Mouse (Mus musculus) hindbrain, embryonic 12.5 days (tissue): ENCODE results near the gene Epha1. TPM values are rescaled to one million over a fixed set of nuclear protein-coding genes. Genes with fewer than 3 reads are reported as not detected.
A peak's percentile ranks its signal among the peaks of the same experiment; 100 is the strongest.

ENCODE experiments used
- ATAC-seq: fragments of 200-750 bp; cut with Nextera tagmentation; 2 replicates; pipeline ENCODE4 v1.8.0; 2017; ENCODE audit warnings: moderate TSS enrichment; ENCODE audit not compliant: low FRiP score
- H3K27ac ChIP-seq: fragments of 300-500 bp; sonication (generic); 2 replicates; pipeline ENCODE4 v1.5.1; 2016; ENCODE audit warnings: mild to moderate bottlenecking
- H3K27me3 ChIP-seq: fragments of 300-500 bp; sonication (generic); 2 replicates; pipeline ENCODE4 v1.6.1; 2016; ENCODE audit warnings: mild to moderate bottlenecking
- H3K36me3 ChIP-seq: fragments of 300-500 bp; sonication (generic); 2 replicates; pipeline ENCODE4 v1.6.1; 2016; ENCODE audit warnings: mild to moderate bottlenecking
- H3K4me1 ChIP-seq: fragments of 300-500 bp; sonication (generic); 2 replicates; pipeline ENCODE4 v1.6.1; 2016
- H3K4me2 ChIP-seq: fragments of 300-500 bp; sonication (generic); replicated peaks from 2 replicates; pipeline ENCODE4 v1.6.1; 2016; ENCODE audit warnings: mild to moderate bottlenecking
- H3K4me3 ChIP-seq: fragments of 300-500 bp; sonication (generic); 2 replicates; pipeline ENCODE4 v1.5.1; 2016; ENCODE audit warnings: mild to moderate bottlenecking
- H3K9ac ChIP-seq: fragments of 300-500 bp; sonication (generic); 2 replicates; pipeline ENCODE4 v1.6.1; 2016; ENCODE audit warnings: mild to moderate bottlenecking, moderate library complexity
- H3K9me3 ChIP-seq: fragments of 300-500 bp; sonication (generic); replicated peaks from 2 replicates; pipeline ENCODE4 v1.6.1; 2016; ENCODE audit warnings: mild to moderate bottlenecking
- WGBS: fragments of 180-500 bp; shearing (Covaris S2); methylation state at CpG from one replicate; pipeline ENCODE4 v1.1.7; 2016; 5-methylcytosine and 5-hydroxymethylcytosine counted together
- polyA plus RNA-seq: library from polyadenylated mRNA; unstranded; fragments of >200 nt; fragmentation: Nextera tagmentation; extraction: Ambion mirVana; gene quantifications from 2 replicates; pipeline ENCODE4 v1.2.1, GENCODE M21; 2016

Epha1 gene
- polyA plus RNA-seq, 1 experiment from 2014 or later: 1.9 TPM

DNA sequence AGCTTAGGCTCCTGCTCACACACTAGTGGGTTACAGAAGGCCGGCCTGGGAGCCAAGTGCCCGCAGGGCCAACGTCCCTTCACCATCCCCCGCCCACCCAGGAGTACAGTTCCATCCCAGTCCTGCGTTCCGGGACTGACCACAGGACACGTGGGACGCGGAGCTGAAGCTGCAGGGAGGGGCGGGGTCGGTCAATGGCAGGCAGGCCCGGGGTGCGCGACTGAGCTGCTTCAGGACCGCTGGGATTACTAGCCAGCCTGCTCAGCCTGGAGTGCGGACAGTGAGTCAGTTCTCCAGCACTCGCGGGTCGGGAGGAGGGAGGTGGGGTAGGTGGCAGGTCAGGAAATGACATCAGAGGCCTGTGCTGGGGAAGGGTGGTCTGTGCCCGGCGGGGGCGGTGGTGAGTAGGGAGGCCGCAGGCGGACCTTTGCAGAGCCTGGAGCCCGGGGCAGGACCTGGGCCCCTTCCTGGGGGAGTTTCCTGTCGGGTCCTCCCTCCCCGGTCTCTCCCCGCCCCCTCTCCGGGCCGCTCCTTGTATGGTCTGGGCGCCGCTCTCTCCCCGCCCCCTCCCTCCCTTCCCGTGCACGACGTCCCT, 23.5 kb downstream of the Epha1 start, which contains the start of gene Zyx:
TSS of gene Zyx (plus strand) at position 205 of the 595 bp plus-strand sequence.
- Histone ChIP-seq H3K9ac (peak within 1 kb of the TSS; percentile 88), H3K4me1 (peaks cover 37% of the 10 kb centered on the region), H3K4me3 (peak within 1 kb of the TSS; percentile 75), H3K4me2 (peak within 1 kb of the TSS; percentile 66), H3K36me3 (peaks cover 17% of the 10 kb centered on the region), H3K9me3 (no peaks in the 10 kb centered on the region), H3K27me3 (no peaks in the 10 kb centered on the region), H3K27ac (peak within 1 kb of the TSS; percentile 92)
- WGBS: under 1% methylated on average over 25 of the region's 36 CpGs
- peak; percentile 92 for ATAC-seq

GRCm38 (mm10) chr6:42349006-42349425, 24.1 kb downstream of the Epha1 start:
- Histone ChIP-seq H3K4me3 (peak overlapping the region; percentile 75), H3K27me3 (no peaks in the 10 kb centered on the region), H3K36me3 (peaks cover 13% of the 10 kb centered on the region), H3K4me1 (peaks cover 32% of the 10 kb centered on the region), H3K9me3 (no peaks in the 10 kb centered on the region), H3K27ac (peak overlapping the region; percentile 92), H3K4me2 (peak overlapping the region; percentile 66), H3K9ac (peak overlapping the region; percentile 88)
- 1% methylated on average over 11 of the region's 11 CpGs for WGBS
- peak; percentile 39 for ATAC-seq

DNA sequence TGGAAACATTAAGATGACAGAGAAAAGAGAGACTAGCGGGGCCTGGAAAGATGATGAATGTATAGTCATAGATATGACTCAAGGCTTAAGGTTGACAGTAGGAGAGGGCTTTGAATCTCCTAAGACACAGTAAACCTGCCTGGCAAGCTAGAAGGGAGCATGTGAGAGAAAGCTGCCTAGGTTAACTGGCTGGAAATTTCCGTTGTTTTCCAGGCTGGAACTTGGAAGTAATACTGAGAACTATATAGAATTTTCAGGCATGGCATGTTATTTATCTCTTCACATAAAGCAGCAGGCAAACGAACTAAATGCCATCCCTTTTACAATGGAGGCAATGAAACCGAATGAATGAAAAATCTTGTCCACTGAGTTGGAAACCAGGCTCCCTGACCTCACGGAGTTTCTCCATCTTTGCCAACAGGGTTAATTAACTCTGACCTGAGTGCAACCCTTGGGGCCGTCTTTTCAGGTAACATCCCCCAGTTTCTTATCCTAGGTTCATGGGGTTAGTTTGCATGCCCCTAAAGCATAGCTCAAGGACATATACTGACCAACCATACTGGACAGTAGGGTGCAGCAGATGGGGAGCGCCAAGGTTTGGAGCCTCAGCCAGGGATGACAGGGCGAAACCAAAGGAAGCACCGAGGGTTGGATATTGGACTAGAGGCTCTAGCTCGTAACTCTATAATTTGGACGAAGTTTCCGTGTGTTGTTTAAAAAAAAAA, 24.6 kb downstream of the Epha1 start:
- peak overlapping the region; percentile 66 for H3K4me2 ChIP-seq
- H3K4me1 ChIP-seq: peaks cover 28% of the 10 kb centered on the region
- no peaks in the 10 kb centered on the region for H3K9me3 ChIP-seq
- peak overlapping the region; percentile 75; the same call in 1 of the 2 replicates for H3K4me3 ChIP-seq
- WGBS: 38% methylated on average over 12 of the region's 12 CpGs
- ATAC-seq: no peak
- no peak overlapping the region for H3K9ac ChIP-seq
- H3K27ac ChIP-seq: no peak overlapping the region
- no peaks in the 10 kb centered on the region for H3K27me3 ChIP-seq
- H3K36me3 ChIP-seq: peaks cover 12% of the 10 kb centered on the region

GRCm38 (mm10) chr6:42344255-42344654, 28.8 kb downstream of the Epha1 start:
- Histone ChIP-seq H3K9me3 (no peaks in the 10 kb centered on the region), H3K4me3 (no peak overlapping the region), H3K27ac (no peak overlapping the region), H3K36me3 (no peaks in the 10 kb centered on the region), H3K4me1 (peaks cover 5% of the 10 kb centered on the region), H3K27me3 (no peaks in the 10 kb centered on the region), H3K9ac (no peak overlapping the region), H3K4me2 (no peak overlapping the region)
- no peak for ATAC-seq
- 50% methylated on average over 1 of the region's 1 CpGs for WGBS

DNA sequence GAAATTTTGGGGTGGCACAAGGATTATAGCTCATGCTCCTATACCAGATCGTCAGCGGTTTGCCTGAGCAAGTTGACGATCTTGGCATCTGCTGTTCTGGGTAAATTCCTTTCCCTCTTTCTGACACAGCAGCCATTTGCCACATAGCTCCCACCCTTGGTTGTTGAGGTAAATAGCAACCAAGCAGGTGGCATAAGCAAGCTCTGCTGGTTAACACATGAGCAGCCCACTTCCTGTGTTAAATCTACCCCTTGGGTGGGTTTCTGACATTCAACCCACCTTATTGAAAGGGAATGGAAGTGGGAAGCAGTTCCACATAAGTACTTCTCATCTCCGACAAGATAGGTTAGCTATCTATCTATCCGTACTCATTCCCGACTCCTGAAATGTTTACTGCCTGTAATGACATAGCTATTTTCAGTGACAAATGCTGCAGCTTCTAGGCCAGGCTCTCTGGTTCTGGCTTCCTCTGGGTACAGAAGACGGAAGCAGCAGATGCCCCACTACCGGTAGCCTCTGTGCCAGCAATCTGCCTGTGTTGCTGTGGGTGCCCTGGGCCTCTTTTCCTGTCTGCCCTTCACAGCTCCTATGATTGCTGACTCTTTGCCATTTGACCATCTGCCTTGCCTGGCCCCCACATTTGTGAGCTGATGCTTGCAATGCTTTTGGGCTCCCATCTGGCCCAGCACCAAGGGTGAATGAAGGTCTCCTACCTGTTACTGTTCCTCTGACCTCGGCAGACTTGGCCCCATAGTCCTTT, 29.5 kb downstream of the Epha1 start:
- H3K4me1 ChIP-seq: peaks cover under 1% of the 10 kb centered on the region; the same call in 1 of the 2 replicates
- H3K36me3 ChIP-seq: no peaks in the 10 kb centered on the region
- no peak overlapping the region for H3K9ac ChIP-seq
- H3K27ac ChIP-seq: no peak overlapping the region
- no peaks in the 10 kb centered on the region for H3K27me3 ChIP-seq
- no peaks in the 10 kb centered on the region for H3K9me3 ChIP-seq
- 90% methylated on average over 9 of the region's 9 CpGs for WGBS
- H3K4me2 ChIP-seq: no peak overlapping the region
- ATAC-seq: no peak
- no peak overlapping the region for H3K4me3 ChIP-seq

- no peaks in the 10 kb centered on the region for H3K27me3 ChIP-seq
- no peak overlapping the region for H3K9ac ChIP-seq
- no peak for ATAC-seq
- H3K4me2 ChIP-seq: no peak overlapping the region
- no peaks in the 10 kb centered on the region for H3K36me3 ChIP-seq
- no peaks in the 10 kb centered on the region for H3K4me1 ChIP-seq
- H3K27ac ChIP-seq: no peak overlapping the region
- no peaks in the 10 kb centered on the region for H3K9me3 ChIP-seq
- H3K4me3 ChIP-seq: no peak overlapping the region
- WGBS: 79% methylated on average over 1 of the region's 1 CpGs
These were observed 30.9 kb downstream of the Epha1 start for GRCm38 (mm10) chr6:42342171-42342570.

GRCm38 (mm10) chr6:42339981-42340380, 33.1 kb downstream of the Epha1 start:
- Histone ChIP-seq H3K4me1 (no peaks in the 10 kb centered on the region), H3K36me3 (no peaks in the 10 kb centered on the region), H3K9me3 (no peaks in the 10 kb centered on the region), H3K4me2 (no peak overlapping the region), H3K27me3 (no peaks in the 10 kb centered on the region), H3K4me3 (no peak overlapping the region), H3K27ac (no peak overlapping the region), H3K9ac (no peak overlapping the region)
- ATAC-seq: no peak
- WGBS: 85% methylated on average over 5 of the region's 5 CpGs

GRCm38 (mm10) chr6:42339189-42339588, 33.9 kb downstream of the Epha1 start:
- Histone ChIP-seq H3K9me3 (no peaks in the 10 kb centered on the region), H3K4me3 (no peak overlapping the region), H3K36me3 (no peaks in the 10 kb centered on the region), H3K9ac (no peak overlapping the region), H3K4me2 (no peak overlapping the region), H3K4me1 (no peaks in the 10 kb centered on the region), H3K27me3 (no peaks in the 10 kb centered on the region), H3K27ac (no peak overlapping the region)
- ATAC-seq: no peak
- 84% methylated on average over 2 of the region's 2 CpGs for WGBS

DNA sequence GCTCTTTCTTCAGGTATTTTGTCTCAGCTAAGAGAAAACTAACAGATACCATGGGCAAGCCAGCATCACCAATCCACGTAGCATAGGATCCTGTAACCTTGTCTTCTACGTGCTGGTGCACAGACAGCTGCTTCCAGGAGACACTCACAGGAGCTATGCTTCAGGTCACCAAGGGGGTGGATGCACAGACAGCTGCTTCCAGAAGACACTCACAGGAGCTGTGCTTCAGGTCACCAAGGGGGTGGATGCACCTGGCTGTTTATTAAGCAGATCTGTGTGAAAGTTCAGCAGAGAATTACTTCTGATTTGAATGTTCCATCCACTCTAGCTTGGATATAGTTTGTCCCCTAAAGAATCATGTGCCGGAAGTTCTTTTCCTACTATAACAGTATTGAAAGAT, 42.1 kb downstream of the Epha1 start:
- Histone ChIP-seq H3K9me3 (no peaks in the 10 kb centered on the region), H3K4me2 (no peak overlapping the region), H3K27ac (no peak overlapping the region), H3K4me3 (no peak overlapping the region), H3K4me1 (no peaks in the 10 kb centered on the region), H3K27me3 (no peaks in the 10 kb centered on the region), H3K9ac (no peak overlapping the region), H3K36me3 (no peaks in the 10 kb centered on the region)
- no peak for ATAC-seq
- WGBS: 91% methylated on average over 3 of the region's 3 CpGs

DNA sequence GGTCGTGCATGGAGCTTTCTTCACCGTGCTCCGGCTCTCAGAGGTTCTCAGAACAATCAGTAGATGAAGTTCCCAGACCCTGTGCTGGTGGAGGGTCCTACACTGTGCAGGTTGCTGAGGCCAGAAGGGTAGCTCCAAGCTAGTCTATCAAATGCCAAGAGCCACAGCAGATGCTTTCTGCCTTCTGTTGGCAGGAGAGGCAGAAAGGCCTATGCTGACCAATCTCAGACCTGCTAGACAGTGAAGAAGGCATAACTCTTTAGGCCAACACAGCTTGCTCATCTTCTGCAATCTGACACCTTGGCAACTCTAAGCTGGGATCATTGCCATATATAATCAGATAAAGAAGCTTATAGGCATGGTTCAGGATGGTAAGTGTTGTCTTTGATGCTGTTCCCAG, 42.9 kb downstream of the Epha1 start:
- Histone ChIP-seq H3K4me3 (no peak overlapping the region), H3K36me3 (no peaks in the 10 kb centered on the region), H3K4me2 (no peak overlapping the region), H3K9me3 (no peaks in the 10 kb centered on the region), H3K4me1 (no peaks in the 10 kb centered on the region), H3K27ac (no peak overlapping the region), H3K9ac (no peak overlapping the region), H3K27me3 (no peaks in the 10 kb centered on the region)
- 85% methylated on average over 3 of the region's 3 CpGs for WGBS
- ATAC-seq: no peak

DNA sequence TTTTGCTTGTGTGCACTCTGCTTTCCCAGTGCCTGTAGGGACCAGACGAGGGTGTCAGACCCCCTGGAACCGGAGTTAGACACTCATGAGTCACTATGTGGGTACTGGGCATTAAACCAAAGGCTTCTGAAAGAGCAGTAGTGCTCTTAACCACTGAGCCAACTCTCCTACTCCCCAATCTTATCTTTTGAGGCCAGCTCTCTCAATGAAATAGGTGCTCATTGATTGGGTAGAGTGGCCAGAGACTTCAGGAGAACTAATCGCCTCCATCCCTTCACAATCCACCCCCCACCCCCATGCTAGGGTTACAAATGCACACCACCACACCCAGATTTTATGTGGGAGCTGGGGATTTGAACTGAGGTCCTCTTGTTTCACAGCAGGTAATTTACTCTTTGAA, 44.3 kb downstream of the Epha1 start:
- H3K9ac ChIP-seq: no peak overlapping the region
- peaks cover under 1% of the 10 kb centered on the region; the same call in 1 of the 2 replicates for H3K27me3 ChIP-seq
- no peak overlapping the region for H3K4me3 ChIP-seq
- no peaks in the 10 kb centered on the region for H3K9me3 ChIP-seq
- H3K27ac ChIP-seq: no peak overlapping the region
- no peak overlapping the region for H3K4me2 ChIP-seq
- WGBS: 75% methylated on average over 3 of the region's 3 CpGs
- no peaks in the 10 kb centered on the region for H3K4me1 ChIP-seq
- no peak for ATAC-seq
- H3K36me3 ChIP-seq: no peaks in the 10 kb centered on the region

DNA sequence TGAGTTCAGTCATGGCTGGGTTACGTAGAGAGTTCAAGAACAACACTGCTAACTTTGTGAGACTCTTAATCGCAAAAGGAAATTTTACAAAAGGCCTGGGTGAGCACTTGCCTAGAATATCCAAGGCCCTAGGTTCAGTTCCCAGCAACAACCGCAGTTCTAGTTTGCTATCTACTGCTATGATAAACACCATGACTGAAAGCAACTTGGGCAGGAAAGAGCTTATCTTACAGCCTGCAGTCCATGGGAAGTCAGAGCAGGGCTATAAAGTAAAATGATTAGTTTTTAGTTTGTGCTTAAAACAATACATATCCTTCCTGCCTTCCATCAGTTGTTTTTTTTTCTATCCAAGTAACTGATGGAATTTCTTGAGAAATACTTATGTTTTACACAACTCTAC, 46.6 kb downstream of the Epha1 start:
- no peak overlapping the region for H3K4me3 ChIP-seq
- H3K9ac ChIP-seq: no peak overlapping the region
- H3K36me3 ChIP-seq: no peaks in the 10 kb centered on the region
- H3K27me3 ChIP-seq: peaks cover 4% of the 10 kb centered on the region; the same call in 1 of the 2 replicates
- no peak for ATAC-seq
- no peaks in the 10 kb centered on the region for H3K9me3 ChIP-seq
- no peak overlapping the region for H3K4me2 ChIP-seq
- peaks cover 15% of the 10 kb centered on the region for H3K4me1 ChIP-seq
- WGBS: 98% methylated on average over 3 of the region's 3 CpGs
- no peak overlapping the region for H3K27ac ChIP-seq
